Mouse (Mus musculus) stomach, postnatal 0 days (tissue): ENCODE results near the gene Tas2r119. TPM values are rescaled to one million over a fixed set of nuclear protein-coding genes. Genes with fewer than 3 reads are reported as not detected.
"Not testable (repeated sequence)": the region's sequence is repeated elsewhere in the genome, so short reads cannot be mapped to it uniquely, and the experiment has no call there.

Experiments
- ATAC-seq: fragments of 200-750 bp; cut with Nextera tagmentation; 2 replicates; pipeline ENCODE4 v1.8.0; 2017; ENCODE audit not compliant: low FRiP score, low TSS enrichment
- DNase-seq: peaks from one replicate; pipeline ENCODE4 v3.0.0-alpha.2; 2016; ENCODE audit warnings: low spot score
- H3K27ac ChIP-seq: fragments of 300-500 bp; sonication (generic); replicated peaks from 2 replicates; pipeline ENCODE4 v1.5.1; 2014; ENCODE audit warnings: mild to moderate bottlenecking, control low read depth
- H3K27me3 ChIP-seq: fragments of 300-500 bp; sonication (generic); 2 replicates; pipeline ENCODE4 v1.6.1; 2014; ENCODE audit warnings: low read length; ENCODE audit not compliant: control insufficient read depth, insufficient read depth
- H3K36me3 ChIP-seq: fragments of 300-500 bp; sonication (generic); 2 replicates; pipeline ENCODE4 v1.6.1; 2014; ENCODE audit warnings: low read length, mixed read lengths; ENCODE audit not compliant: control insufficient read depth, insufficient read depth
- H3K4me1 ChIP-seq: fragments of 300-500 bp; sonication (generic); replicated peaks from 2 replicates; pipeline ENCODE4 v1.6.1; 2014; ENCODE audit warnings: antibody characterized with exemption; ENCODE audit not compliant: control insufficient read depth, insufficient read depth
- H3K4me2 ChIP-seq: fragments of 300-500 bp; sonication (generic); replicated peaks from 2 replicates; pipeline ENCODE4 v1.6.1; 2014; ENCODE audit warnings: low read depth, mild to moderate bottlenecking, control low read depth, moderate library complexity
- H3K4me3 ChIP-seq: fragments of 300-500 bp; sonication (generic); 2 replicates; pipeline ENCODE4 v1.5.1; 2014; ENCODE audit warnings: low read depth, low read length, control low read depth
- H3K9ac ChIP-seq: fragments of 300-500 bp; sonication (generic); 2 replicates; pipeline ENCODE4 v1.6.1; 2014; ENCODE audit warnings: mild to moderate bottlenecking, low read length, control low read depth, mixed read lengths
- H3K9me3 ChIP-seq: fragments of 300-500 bp; sonication (generic); 2 replicates; pipeline ENCODE4 v1.6.1; 2016; ENCODE audit warnings: low read length; ENCODE audit not compliant: control insufficient read depth
- CTCF ChIP-seq: IDR thresholded peaks from 2 replicates; pipeline ENCODE4 v1.5.1; 2016; ENCODE audit warnings: antibody characterized with exemption, low read depth, mild to moderate bottlenecking, moderate library complexity
- EP300 ChIP-seq: optimal IDR thresholded peaks from 2 replicates; pipeline ENCODE3; 2016; ENCODE audit warnings: antibody characterized with exemption
- WGBS: fragments of 180-500 bp; shearing (Covaris S2); extraction: QIAGEN DNeasy Blood & Tissue Kit; methylation state at CpG from one replicate; pipeline ENCODE4 v1.1.7; 2014; 5-methylcytosine and 5-hydroxymethylcytosine counted together
- polyA plus RNA-seq: library from polyadenylated mRNA; unstranded; fragments of >200 nt; fragmentation: Nextera tagmentation; extraction: Ambion mirVana; gene quantifications from 2 replicates; pipeline ENCODE4 v1.2.1, GENCODE M21; 2015

The Tas2r119 gene
- polyA plus RNA-seq, 1 experiment from 2014 or later: not detected

DNA sequence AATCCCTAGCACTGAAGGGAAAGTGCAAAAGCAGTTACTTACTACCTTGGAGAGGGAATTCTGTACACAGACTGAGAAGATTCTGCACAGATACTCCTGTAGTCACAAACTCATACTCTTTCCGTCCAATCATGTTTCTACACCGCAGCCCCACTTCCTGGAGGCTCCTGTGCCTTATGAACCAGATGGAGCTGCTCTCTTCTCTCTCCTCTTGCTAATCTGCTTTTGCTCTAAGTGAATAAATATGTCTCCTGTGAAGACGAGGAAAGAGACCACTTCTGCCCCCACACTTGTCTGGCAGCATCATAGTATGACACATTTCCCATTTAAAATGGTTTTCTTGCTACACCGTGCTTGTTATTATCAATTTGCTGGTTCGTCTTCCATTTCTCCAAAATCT is 26.2 kb downstream of the Tas2r119 start:
- TF ChIP-seq EP300 (no peak), CTCF (no peak)
- DNase-seq: no peak
- H3K4me3 ChIP-seq: no peak overlapping the region
- no peaks in the 10 kb centered on the region for H3K4me1 ChIP-seq
- H3K27ac ChIP-seq: no peak overlapping the region
- 73% methylated on average over 5 of the region's 5 CpGs for WGBS
- no peaks in the 10 kb centered on the region for H3K9me3 ChIP-seq
- no peak overlapping the region for H3K9ac ChIP-seq
- no peak for ATAC-seq
- H3K27me3 ChIP-seq: no peaks in the 10 kb centered on the region
- H3K4me2 ChIP-seq: no peak overlapping the region
- no peaks in the 10 kb centered on the region for H3K36me3 ChIP-seq

DNA sequence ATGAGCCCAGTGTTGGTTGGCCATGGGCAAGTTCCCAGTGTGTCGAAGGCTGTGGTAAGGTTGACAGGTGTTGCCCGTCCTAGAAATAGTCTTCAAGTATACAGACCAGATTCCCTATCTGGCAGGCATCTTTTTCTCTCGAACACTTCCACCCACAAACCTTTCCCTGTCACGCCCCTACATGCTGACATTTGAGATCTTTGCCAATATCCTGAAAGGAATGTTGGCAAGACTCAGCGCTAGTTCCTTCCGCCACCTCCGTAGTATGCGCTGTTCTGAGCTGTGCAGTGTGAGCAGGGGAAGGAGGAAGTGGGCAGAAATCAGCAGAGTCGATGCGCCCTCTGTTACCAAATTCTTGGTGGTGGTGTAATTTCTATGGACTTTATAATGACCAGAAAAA is 27.8 kb downstream of the Tas2r119 start:
- no peak overlapping the region for H3K4me2 ChIP-seq
- no peak for DNase-seq
- H3K27me3 ChIP-seq: no peaks in the 10 kb centered on the region
- H3K9me3 ChIP-seq: no peaks in the 10 kb centered on the region
- ATAC-seq: no peak
- WGBS: 84% methylated on average over 10 of the region's 10 CpGs
- no peaks in the 10 kb centered on the region for H3K36me3 ChIP-seq
- TF ChIP-seq EP300: no peak
- no peak for TF ChIP-seq CTCF
- no peak overlapping the region for H3K4me3 ChIP-seq
- no peak overlapping the region for H3K27ac ChIP-seq
- H3K9ac ChIP-seq: no peak overlapping the region
- no peaks in the 10 kb centered on the region for H3K4me1 ChIP-seq

DNA sequence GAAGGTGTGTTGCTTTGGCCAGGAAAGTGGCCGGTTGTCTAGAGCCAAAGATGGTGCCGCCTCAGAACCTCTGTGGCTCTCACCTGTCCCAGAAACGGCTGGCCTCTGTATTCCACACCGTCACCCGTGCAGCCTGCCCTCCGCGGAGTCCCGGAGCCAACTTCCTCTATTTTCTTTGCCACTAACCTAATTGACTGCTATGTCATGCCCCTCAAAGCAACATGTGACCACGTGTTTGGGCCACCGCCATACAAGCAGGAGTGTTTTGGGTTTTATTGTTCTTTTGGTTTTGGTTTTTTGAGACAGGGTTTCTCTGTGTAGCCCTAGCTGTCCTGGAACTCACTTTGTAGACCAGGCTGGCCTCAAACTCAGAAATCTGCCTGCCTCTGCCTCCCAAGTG is 37.6 kb downstream of the Tas2r119 start:
- not testable (repeated sequence) for H3K27ac ChIP-seq, ATAC-seq, H3K4me1 ChIP-seq, DNase-seq, H3K36me3 ChIP-seq, H3K4me3 ChIP-seq, H3K9ac ChIP-seq, H3K9me3 ChIP-seq, H3K27me3 ChIP-seq, H3K4me2 ChIP-seq
- WGBS: 92% methylated on average over 10 of the region's 10 CpGs

DNA sequence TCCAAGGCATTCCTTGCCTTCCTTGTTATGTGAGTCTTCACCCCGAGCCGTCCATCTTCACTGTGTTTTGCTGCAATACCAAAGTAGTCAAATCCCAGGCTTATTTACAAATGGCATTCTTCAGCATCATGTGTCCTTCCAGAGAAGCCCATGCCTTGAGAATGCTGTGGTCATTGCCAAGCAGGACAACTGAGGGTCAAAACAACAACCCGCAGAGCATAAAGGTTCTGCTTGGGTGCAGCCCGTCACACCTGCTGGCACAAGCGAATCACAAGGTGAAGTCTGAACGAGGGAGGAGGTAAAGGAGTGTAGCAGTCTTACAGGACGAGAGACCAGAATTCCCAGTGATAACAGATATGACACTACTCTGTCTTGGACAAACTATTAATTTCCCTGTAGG is 45.9 kb downstream of the Tas2r119 start:
- ATAC-seq: no peak
- 75% methylated on average over 7 of the region's 7 CpGs for WGBS

DNA sequence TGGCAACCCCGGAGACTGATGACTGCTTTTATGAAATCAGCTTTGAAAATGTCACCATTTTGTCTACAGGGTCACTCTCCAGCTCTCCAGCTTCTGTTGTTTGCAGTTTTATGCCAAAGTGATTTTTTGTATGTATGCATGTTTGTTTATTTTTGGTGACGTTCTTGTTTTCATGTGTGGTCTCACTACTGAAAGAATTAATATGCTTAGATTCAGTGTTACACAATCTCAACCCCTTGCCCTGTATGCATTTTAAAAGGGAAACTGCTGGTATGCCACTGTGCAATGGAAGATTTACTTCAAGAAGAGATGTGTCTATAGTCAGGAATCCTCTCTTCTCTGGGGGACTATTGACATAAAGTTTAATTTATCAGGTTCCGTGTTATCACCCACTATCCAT is 48.3 kb downstream of the Tas2r119 start:
- Histone ChIP-seq H3K27me3 (no peaks in the 10 kb centered on the region), H3K9me3 (no peaks in the 10 kb centered on the region), H3K9ac (no peak overlapping the region), H3K4me1 (no peaks in the 10 kb centered on the region), H3K36me3 (no peaks in the 10 kb centered on the region), H3K27ac (no peak overlapping the region), H3K4me3 (no peak overlapping the region), H3K4me2 (no peak overlapping the region)
- TF ChIP-seq CTCF: no peak
- no peak for TF ChIP-seq EP300
- ATAC-seq (no peak), DNase-seq (no peak)
- 77% methylated on average over 3 of the region's 3 CpGs for WGBS

More for the DNA sequence above, 45.9 kb downstream of the Tas2r119 start:
- no peak for TF ChIP-seq EP300
- TF ChIP-seq CTCF: no peak
- no peak overlapping the region for H3K4me3 ChIP-seq
- no peaks in the 10 kb centered on the region for H3K27me3 ChIP-seq
- no peak overlapping the region for H3K27ac ChIP-seq
- no peak for DNase-seq
- H3K9ac ChIP-seq: no peak overlapping the region
- no peaks in the 10 kb centered on the region for H3K4me1 ChIP-seq
- no peaks in the 10 kb centered on the region for H3K9me3 ChIP-seq
- H3K4me2 ChIP-seq: no peak overlapping the region
- no peaks in the 10 kb centered on the region for H3K36me3 ChIP-seq

DNA sequence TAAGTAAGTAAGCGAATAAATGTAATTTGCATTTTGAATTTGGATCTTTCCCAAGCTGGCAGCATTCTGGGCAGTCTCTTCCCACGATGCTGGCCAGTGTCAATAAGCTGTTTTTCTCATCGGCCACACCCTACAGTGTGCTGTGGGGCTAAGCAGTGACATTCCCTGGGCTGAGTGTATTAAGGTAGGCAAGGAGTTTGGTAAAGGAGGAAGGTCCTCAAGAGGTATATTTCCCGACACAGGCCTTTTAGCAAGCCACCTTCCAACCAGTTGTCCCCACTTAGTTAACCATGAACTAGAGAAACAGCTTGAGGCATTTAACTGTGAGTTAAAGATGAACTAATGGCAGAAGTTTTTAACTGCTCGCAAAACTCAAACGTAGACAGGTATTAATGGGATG is 49.3 kb downstream of the Tas2r119 start:
- Histone ChIP-seq H3K4me3 (no peak overlapping the region), H3K9me3 (no peaks in the 10 kb centered on the region), H3K36me3 (no peaks in the 10 kb centered on the region), H3K4me1 (no peaks in the 10 kb centered on the region), H3K27ac (no peak overlapping the region), H3K9ac (no peak overlapping the region), H3K27me3 (no peaks in the 10 kb centered on the region), H3K4me2 (no peak overlapping the region)
- DNase-seq (no peak), ATAC-seq (no peak)
- WGBS: 61% methylated on average over 6 of the region's 6 CpGs
- TF ChIP-seq CTCF (no peak), EP300 (no peak)
